Mouse (Mus musculus) sigmoid colon, adult 10 weeks (tissue): ENCODE results near the gene Gsdma. TPM values are rescaled to one million over a fixed set of nuclear protein-coding genes. Genes with fewer than 3 reads are reported as not detected.

Experiments
- polyA plus RNA-seq: library from polyadenylated mRNA; stranded (reverse); fragments of 350-450 nt; fragmentation: Illumina TruSeq; extraction: RNeasy Lipid Tissue Mini Kit (QIAGEN cat#74804); gene quantifications from one replicate; pipeline ENCODE4 v1.2.3, GENCODE M21; 2014; ENCODE audit warnings: low read depth, low replicate concordance

The Gsdma gene
- 0.60 TPM for polyA plus RNA-seq

DNA sequence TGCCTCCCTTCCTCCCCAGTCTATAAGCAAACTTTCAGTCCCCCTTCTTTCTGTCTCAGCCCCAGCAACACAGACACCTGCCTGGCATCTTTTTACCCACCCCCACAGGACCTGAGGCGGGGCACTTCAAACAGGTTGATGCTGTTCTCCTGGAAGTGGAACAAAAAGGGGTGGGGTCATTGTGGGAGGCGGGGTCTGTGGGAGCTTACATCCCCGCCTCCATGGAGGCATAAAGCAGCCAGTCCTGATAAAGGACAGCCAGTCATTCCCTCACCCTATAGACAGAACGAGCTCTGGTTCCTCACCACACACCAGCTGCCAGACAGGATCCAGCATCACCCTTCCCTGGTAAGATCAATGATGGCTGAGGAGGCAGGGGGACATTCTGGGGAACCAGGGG lies at the start of gene Gsdma:
TSS of gene Gsdma (plus strand) at position 261 of the 400 bp plus-strand sequence.

DNA sequence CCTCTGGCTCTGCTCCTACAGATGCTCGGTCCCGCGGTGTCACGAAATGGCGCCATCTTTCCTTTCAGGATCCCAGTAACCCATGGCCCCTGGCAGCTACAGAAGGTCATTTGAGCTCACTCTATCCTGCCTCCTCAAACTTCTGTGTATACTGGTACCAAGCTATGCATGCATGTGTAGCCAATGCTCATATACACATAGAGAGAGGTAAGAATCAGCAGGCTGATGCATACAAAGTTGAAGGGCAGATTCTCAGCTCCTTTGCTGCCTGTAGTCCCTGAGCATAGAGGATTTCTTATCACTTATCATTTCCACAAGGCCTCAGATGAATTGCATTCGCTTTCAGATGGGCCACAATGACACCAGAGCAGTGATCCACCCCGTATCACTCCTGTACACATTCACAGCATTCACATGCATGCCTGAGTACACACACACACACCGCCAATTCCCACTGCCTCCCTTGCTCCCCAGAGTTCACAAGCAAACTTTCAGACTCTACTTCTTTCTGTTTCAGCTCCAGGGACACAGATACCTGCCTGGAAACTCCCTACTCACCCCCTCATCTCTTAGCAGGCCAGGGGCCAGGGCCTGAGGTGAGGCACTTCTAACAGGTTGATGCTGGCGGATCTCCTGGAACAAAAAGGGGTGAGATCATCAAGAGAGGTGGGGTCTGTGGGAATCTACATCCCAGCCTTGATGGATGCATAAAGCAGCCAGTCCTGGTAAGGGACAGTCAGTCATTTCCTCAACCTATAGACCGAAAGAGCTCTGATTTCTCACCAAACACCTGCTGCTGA lies 38.3 kb upstream of the Gsdma start, which contains the start of the genes Gm12355 and Gsdma3:
TSS of gene Gm12355 (minus strand) at position 51 of the 800 bp plus-strand sequence.
TSS of gene Gsdma3 (plus strand) at position 750 of the 800 bp plus-strand sequence.

DNA sequence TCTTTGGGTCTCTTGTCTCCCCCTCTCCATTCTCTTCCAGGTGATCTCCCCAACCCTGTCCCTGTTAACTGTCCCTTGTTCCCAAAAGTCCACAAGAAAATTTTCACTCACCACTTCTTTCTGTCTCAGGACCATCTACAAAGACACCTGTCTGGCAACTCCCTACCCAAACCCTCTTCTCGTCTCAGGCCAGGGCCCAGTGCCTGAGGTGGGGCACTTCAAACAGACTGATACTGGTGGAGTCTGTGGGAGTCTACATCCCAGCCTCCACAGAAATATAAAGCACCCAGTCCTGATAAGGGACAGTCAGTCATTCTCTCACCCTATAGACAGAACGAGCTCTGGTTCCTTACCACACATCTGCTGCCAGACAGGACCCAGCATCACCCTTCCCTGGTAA lies 17.7 kb upstream of the Gsdma start, which contains the start of gene Gsdma2:
TSS of gene Gsdma2 (plus strand) at position 301 of the 400 bp plus-strand sequence.

DNA sequence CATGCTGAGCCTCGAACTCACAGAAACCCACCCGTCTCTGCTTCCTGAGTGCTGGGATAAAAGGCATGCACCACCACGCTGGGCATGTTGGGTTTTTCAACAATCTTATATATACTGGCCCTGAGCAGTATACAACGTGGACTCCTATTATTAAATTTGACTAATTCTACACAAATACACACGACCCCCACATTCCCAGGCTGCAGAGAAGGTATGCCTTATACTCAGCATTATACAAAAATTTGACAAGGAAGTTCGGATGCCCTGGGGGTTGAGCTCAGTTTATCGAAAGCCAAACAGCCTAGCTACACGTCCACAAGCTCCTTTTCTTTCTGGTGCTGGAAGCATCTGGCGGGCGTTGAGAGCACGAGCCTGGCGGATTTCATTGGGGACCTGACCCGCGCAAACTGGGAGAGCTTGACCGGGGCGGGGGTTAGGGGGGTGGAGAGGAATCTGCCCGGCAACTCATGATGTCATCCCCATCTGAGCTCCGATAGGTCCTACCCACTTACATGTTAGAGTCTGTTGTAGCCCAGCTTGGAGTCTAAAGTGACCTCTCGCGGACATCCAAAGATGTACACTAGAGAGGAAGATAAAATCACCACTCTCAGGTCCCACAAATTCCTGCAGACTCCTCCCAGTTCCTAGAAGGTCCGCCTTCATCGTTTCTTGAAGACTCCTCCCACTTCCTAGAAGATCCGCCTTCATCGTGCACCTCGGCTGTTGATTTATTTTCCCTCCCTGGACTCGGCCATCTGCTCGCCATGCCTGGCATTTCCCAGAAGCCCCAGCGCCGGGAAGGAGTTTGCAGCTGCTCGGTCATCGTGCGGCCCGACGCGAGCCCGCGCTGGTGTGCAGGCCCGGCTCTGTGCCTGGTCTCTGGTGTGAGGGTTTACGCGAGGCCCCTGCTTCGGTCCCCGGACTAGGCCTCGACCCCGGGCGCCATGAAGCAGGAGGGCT lies 17.9 kb downstream of the Gsdma start, which contains the start of gene Psmd3:
TSS of gene Psmd3 (plus strand) at position 769 of the 960 bp plus-strand sequence.

DNA sequence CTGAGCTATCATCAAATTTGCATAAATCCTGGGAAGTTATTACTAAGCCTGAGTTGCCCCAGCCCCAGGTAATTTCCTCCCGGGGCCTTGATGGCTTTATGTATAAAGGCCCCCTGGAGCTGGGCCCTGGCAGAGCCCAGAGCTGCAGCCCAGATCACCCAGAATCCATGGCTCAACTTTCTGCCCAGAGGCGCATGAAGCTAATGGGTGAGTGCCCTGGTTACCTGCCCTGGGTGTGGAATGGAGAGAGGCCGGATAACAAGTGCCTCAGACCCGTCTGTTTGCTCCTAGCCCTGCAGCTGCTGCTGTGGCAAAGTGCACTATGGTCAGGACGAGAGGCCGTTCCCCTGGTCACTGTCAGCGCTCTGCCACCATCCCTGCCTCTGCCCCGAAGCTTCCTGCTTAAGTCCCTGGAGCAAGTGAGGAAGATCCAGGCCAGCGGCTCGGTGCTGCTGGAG lies 37.1 kb downstream of the Gsdma start, which contains the start of gene Csf3:
TSS of gene Csf3 (plus strand) at position 51 of the 458 bp plus-strand sequence.

Other genes with a start within 250 kb of the Gsdma start
- gene Mien1, start 225.4 kb upstream of the Gsdma start, polyA plus RNA-seq, result 57.1 TPM
- 8.2 TPM for gene Grb7, start 218.0 kb upstream of the Gsdma start, polyA plus RNA-seq
- gene Ikzf3, start 118.3 kb upstream of the Gsdma start, polyA plus RNA-seq, result 6.2 TPM
- 0.91 TPM for gene Zpbp2, start 113.3 kb upstream of the Gsdma start, polyA plus RNA-seq
- 2.4 TPM for gene Ormdl3, start 77.0 kb upstream of the Gsdma start, polyA plus RNA-seq
- gene Lrrc3c, start 66.1 kb upstream of the Gsdma start, polyA plus RNA-seq, result not detected
- not detected for gene Gm12355, start 38.7 kb upstream of the Gsdma start, polyA plus RNA-seq
- gene Gsdma3, start 38.0 kb upstream of the Gsdma start, polyA plus RNA-seq, result not detected
- not detected for gene Gsdma2, start 17.6 kb upstream of the Gsdma start, polyA plus RNA-seq
- 12.0 TPM for gene Psmd3, start 18.2 kb downstream of the Gsdma start, polyA plus RNA-seq
- not detected for gene Csf3, start 36.9 kb downstream of the Gsdma start, polyA plus RNA-seq
- gene Med24, start 65.1 kb downstream of the Gsdma start, polyA plus RNA-seq, result 5.0 TPM
- 5.7 TPM for gene Thra, start 76.3 kb downstream of the Gsdma start, polyA plus RNA-seq
- 3.3 TPM for gene Nr1d1, start 111.0 kb downstream of the Gsdma start, polyA plus RNA-seq
- gene Msl1, start 131.2 kb downstream of the Gsdma start, polyA plus RNA-seq, result 95.5 TPM
- 31.6 TPM for gene Casc3, start 140.6 kb downstream of the Gsdma start, polyA plus RNA-seq
- 33.8 TPM for gene Rapgefl1, start 172.4 kb downstream of the Gsdma start, polyA plus RNA-seq
- 24.1 TPM for gene Wipf2, start 199.3 kb downstream of the Gsdma start, polyA plus RNA-seq
- gene Cdc6, start 243.4 kb downstream of the Gsdma start, polyA plus RNA-seq, result 2.2 TPM